Mouse (Mus musculus) intestine, embryonic 16.5 days (tissue): ENCODE results near the gene Ypel3. TPM values are rescaled to one million over a fixed set of nuclear protein-coding genes. Genes with fewer than 3 reads are reported as not detected.

ENCODE experiments used
- ATAC-seq: fragments of 200-750 bp; cut with Nextera tagmentation; 2 replicates; pipeline ENCODE4 v1.8.0; 2017; ENCODE audit warnings: moderate TSS enrichment, moderate library complexity
- H3K27ac ChIP-seq: fragments of 300-500 bp; sonication (generic); 2 replicates; pipeline ENCODE4 v1.5.1; 2014; ENCODE audit warnings: mild to moderate bottlenecking, low read length
- H3K27me3 ChIP-seq: fragments of 300-500 bp; sonication (generic); replicated peaks from 2 replicates; pipeline ENCODE4 v1.6.1; 2014; ENCODE audit warnings: low read length, control low read depth, mixed read lengths; ENCODE audit not compliant: control insufficient read depth, insufficient read depth
- H3K36me3 ChIP-seq: fragments of 300-500 bp; sonication (generic); 2 replicates; pipeline ENCODE4 v1.6.1; 2014; ENCODE audit warnings: low read length, control low read depth; ENCODE audit not compliant: control insufficient read depth, insufficient read depth
- H3K4me1 ChIP-seq: fragments of 300-500 bp; sonication (generic); 2 replicates; pipeline ENCODE4 v1.6.1; 2014; ENCODE audit warnings: low read length, control low read depth, mixed read lengths; ENCODE audit not compliant: control insufficient read depth, insufficient read depth
- H3K4me2 ChIP-seq: fragments of 300-500 bp; sonication (generic); 2 replicates; pipeline ENCODE4 v1.6.1; 2014; ENCODE audit warnings: low read depth, low read length, control low read depth
- H3K4me3 ChIP-seq: fragments of 300-500 bp; sonication (generic); 2 replicates; pipeline ENCODE4 v1.5.1; 2014; ENCODE audit warnings: mild to moderate bottlenecking, low read length
- H3K9ac ChIP-seq: fragments of 300-500 bp; sonication (generic); 2 replicates; pipeline ENCODE4 v1.6.1; 2014; ENCODE audit warnings: low read depth, low read length
- H3K9me3 ChIP-seq: fragments of 300-500 bp; sonication (generic); 2 replicates; pipeline ENCODE4 v1.6.1; 2016; ENCODE audit warnings: low read length, control low read depth; ENCODE audit not compliant: control insufficient read depth
- WGBS: fragments of 180-500 bp; shearing (Covaris S2); extraction: QIAGEN DNeasy Blood & Tissue Kit; methylation state at CpG from one replicate; pipeline ENCODE4 v1.1.7; 2014; 5-methylcytosine and 5-hydroxymethylcytosine counted together
- polyA plus RNA-seq: library from polyadenylated mRNA; unstranded; fragments of >200 nt; fragmentation: Nextera tagmentation; extraction: Ambion mirVana; gene quantifications from 2 replicates; pipeline ENCODE4 v1.2.1, GENCODE M21; 2015

Gene Ypel3
- polyA plus RNA-seq, 1 experiment from 2014 or later: 59.5 TPM

GRCm38 (mm10) chr7:126761529-126762067, 15.2 kb upstream of the Ypel3 start:
- H3K27ac ChIP-seq: peak overlapping the region; percentile 99
- H3K9me3 ChIP-seq: no peaks in the 10 kb centered on the region
- 40% methylated on average over 6 of the region's 6 CpGs for WGBS
- H3K27me3 ChIP-seq: no peaks in the 10 kb centered on the region
- H3K36me3 ChIP-seq: peaks cover 30% of the 10 kb centered on the region
- peaks cover 39% of the 10 kb centered on the region for H3K4me1 ChIP-seq
- H3K4me2 ChIP-seq: peak overlapping the region; percentile 78
- H3K9ac ChIP-seq: peak overlapping the region; percentile 88
- peak overlapping the region; percentile 67 for H3K4me3 ChIP-seq
- peak; percentile 39 for ATAC-seq

GRCm38 (mm10) chr7:126762471-126763008, 14.2 kb upstream of the Ypel3 start:
- Histone ChIP-seq H3K4me2 (peak overlapping the region; percentile 78), H3K27me3 (no peaks in the 10 kb centered on the region), H3K36me3 (peaks cover 32% of the 10 kb centered on the region), H3K9ac (peak overlapping the region; percentile 9), H3K9me3 (no peaks in the 10 kb centered on the region), H3K4me3 (no peak overlapping the region; the same call in 1 of the 2 replicates), H3K4me1 (peaks cover 39% of the 10 kb centered on the region), H3K27ac (peak overlapping the region; percentile 99; the same call in 1 of the 2 replicates)
- WGBS: 53% methylated on average over 17 of the region's 17 CpGs
- ATAC-seq: no peak

GRCm38 (mm10) chr7:126765540-126765939, 11.2 kb upstream of the Ypel3 start:
- H3K9ac ChIP-seq: no peak overlapping the region
- no peaks in the 10 kb centered on the region for H3K27me3 ChIP-seq
- H3K4me2 ChIP-seq: no peak overlapping the region
- H3K4me1 ChIP-seq: peaks cover 38% of the 10 kb centered on the region
- no peak for ATAC-seq
- no peaks in the 10 kb centered on the region for H3K9me3 ChIP-seq
- no peak overlapping the region for H3K4me3 ChIP-seq
- WGBS: 72% methylated on average over 9 of the region's 9 CpGs
- H3K27ac ChIP-seq: no peak overlapping the region; the same call in 1 of the 2 replicates
- peaks cover 41% of the 10 kb centered on the region for H3K36me3 ChIP-seq

GRCm38 (mm10) chr7:126766201-126766600, 10.6 kb upstream of the Ypel3 start, which contains the start of gene Gdpd3:
TSS of gene Gdpd3 (plus strand) at chr7:126766334.
- no peak within 1 kb of the TSS; the same call in 1 of the 2 replicates for H3K27ac ChIP-seq
- no peaks in the 10 kb centered on the region for H3K9me3 ChIP-seq
- peak; percentile 54 for ATAC-seq
- no peak within 1 kb of the TSS for H3K4me3 ChIP-seq
- peak within 1 kb of the TSS; percentile 24; the same call in 1 of the 2 replicates for H3K9ac ChIP-seq
- 83% methylated on average over 16 of the region's 16 CpGs for WGBS
- H3K4me2 ChIP-seq: no peak within 1 kb of the TSS
- no peaks in the 10 kb centered on the region for H3K27me3 ChIP-seq
- peaks cover 41% of the 10 kb centered on the region for H3K36me3 ChIP-seq
- H3K4me1 ChIP-seq: peaks cover 31% of the 10 kb centered on the region

GRCm38 (mm10) chr7:126767001-126767400, 9.8 kb upstream of the Ypel3 start:
- Histone ChIP-seq H3K9me3 (no peaks in the 10 kb centered on the region), H3K9ac (no peak overlapping the region), H3K36me3 (peaks cover 41% of the 10 kb centered on the region), H3K27ac (no peak overlapping the region), H3K4me1 (peaks cover 23% of the 10 kb centered on the region), H3K4me3 (no peak overlapping the region), H3K4me2 (no peak overlapping the region), H3K27me3 (no peaks in the 10 kb centered on the region)
- WGBS: 88% methylated on average over 8 of the region's 8 CpGs
- ATAC-seq: no peak

GRCm38 (mm10) chr7:126770784-126771183, 6.0 kb upstream of the Ypel3 start:
- peaks cover 20% of the 10 kb centered on the region; the same call in 1 of the 2 replicates for H3K36me3 ChIP-seq
- H3K27me3 ChIP-seq: no peaks in the 10 kb centered on the region
- H3K9me3 ChIP-seq: no peaks in the 10 kb centered on the region
- H3K4me2 ChIP-seq: no peak overlapping the region
- H3K27ac ChIP-seq: no peak overlapping the region
- H3K4me1 ChIP-seq: peaks cover 10% of the 10 kb centered on the region
- no peak for ATAC-seq
- WGBS: 76% methylated on average over 12 of the region's 12 CpGs
- no peak overlapping the region for H3K4me3 ChIP-seq
- no peak overlapping the region for H3K9ac ChIP-seq

GRCm38 (mm10) chr7:126773351-126773750, 3.4 kb upstream of the Ypel3 start:
- H3K4me2 ChIP-seq: no peak overlapping the region
- H3K4me3 ChIP-seq: no peak overlapping the region
- H3K9me3 ChIP-seq: no peaks in the 10 kb centered on the region
- ATAC-seq: no peak
- H3K27ac ChIP-seq: no peak overlapping the region
- 0 out of 2 replicates have a peak, but pooled peaks cover 9% of the 10 kb centered on the region for H3K36me3 ChIP-seq
- WGBS: 65% methylated on average over 2 of the region's 2 CpGs
- H3K4me1 ChIP-seq: peaks cover 20% of the 10 kb centered on the region
- no peak overlapping the region for H3K9ac ChIP-seq
- no peaks in the 10 kb centered on the region for H3K27me3 ChIP-seq

GRCm38 (mm10) chr7:126774463-126774862, 2.3 kb upstream of the Ypel3 start:
- Histone ChIP-seq H3K4me2 (no peak overlapping the region), H3K27me3 (no peaks in the 10 kb centered on the region), H3K4me1 (peaks cover 24% of the 10 kb centered on the region), H3K9ac (no peak overlapping the region), H3K4me3 (no peak overlapping the region), H3K36me3 (peaks cover 7% of the 10 kb centered on the region; the same call in 1 of the 2 replicates), H3K9me3 (no peaks in the 10 kb centered on the region), H3K27ac (0 out of 2 replicates have a peak overlapping the region, but pooled peaks have one; percentile 7)
- 64% methylated on average over 2 of the region's 2 CpGs for whole genome bisulfite sequencing
- no peak for ATAC-seq

- Histone ChIP-seq H3K27ac (peak overlapping the region; percentile 92; the same call in 1 of the 2 replicates), H3K4me2 (no peak overlapping the region), H3K4me1 (peaks cover 33% of the 10 kb centered on the region), H3K9ac (no peak overlapping the region; the same call in 1 of the 2 replicates), H3K27me3 (no peaks in the 10 kb centered on the region), H3K9me3 (no peaks in the 10 kb centered on the region), H3K36me3 (no peaks in the 10 kb centered on the region; the same call in 1 of the 2 replicates), H3K4me3 (no peak overlapping the region)
- no peak for ATAC-seq
- 79% methylated on average over 10 of the region's 10 CpGs for WGBS
Observed at GRCm38 (mm10) chr7:126775185-126775977, 1.4 kb upstream of the Ypel3 start.
